Mouse (Mus musculus) kidney, embryonic 15.5 days (tissue): ENCODE results near the gene Lemd2. TPM values are rescaled to one million over a fixed set of nuclear protein-coding genes. Genes with fewer than 3 reads are reported as not detected.
"Not testable (repeated sequence)": the region's sequence is repeated elsewhere in the genome, so short reads cannot be mapped to it uniquely, and the experiment has no call there.

Experiments
- ATAC-seq: fragments of 200-750 bp; cut with Nextera tagmentation; replicated peaks from 2 replicates; pipeline ENCODE4 v1.8.0; 2017; ENCODE audit warnings: moderate TSS enrichment; ENCODE audit not compliant: low FRiP score
- H3K27ac ChIP-seq: fragments of 300-500 bp; sonication (generic); 2 replicates; pipeline ENCODE4 v1.5.1; 2015; ENCODE audit warnings: mild to moderate bottlenecking, inconsistent platforms
- H3K27me3 ChIP-seq: fragments of 300-500 bp; sonication (generic); 2 replicates; pipeline ENCODE4 v1.6.1; 2015; ENCODE audit warnings: inconsistent platforms
- H3K36me3 ChIP-seq: fragments of 300-500 bp; sonication (generic); 2 replicates; pipeline ENCODE4 v1.6.1; 2015; ENCODE audit warnings: inconsistent platforms
- H3K4me1 ChIP-seq: fragments of 300-500 bp; sonication (generic); 2 replicates; pipeline ENCODE4 v1.6.1; 2015; ENCODE audit warnings: inconsistent platforms
- H3K4me2 ChIP-seq: fragments of 300-500 bp; sonication (generic); 2 replicates; pipeline ENCODE4 v1.6.1; 2015; ENCODE audit warnings: moderate library complexity, mild to moderate bottlenecking, inconsistent platforms
- H3K4me3 ChIP-seq: fragments of 300-500 bp; sonication (generic); replicated peaks from 2 replicates; pipeline ENCODE4 v1.5.1; 2015; ENCODE audit warnings: mild to moderate bottlenecking, inconsistent platforms
- H3K9ac ChIP-seq: fragments of 300-500 bp; sonication (generic); 2 replicates; pipeline ENCODE4 v1.6.1; 2015; ENCODE audit warnings: mild to moderate bottlenecking, inconsistent platforms
- H3K9me3 ChIP-seq: fragments of 300-500 bp; sonication (generic); replicated peaks from 2 replicates; pipeline ENCODE4 v1.6.1; 2016; ENCODE audit warnings: inconsistent platforms
- WGBS: fragments of 180-500 bp; shearing (Covaris S2); methylation state at CpG from one replicate; pipeline ENCODE4 v1.1.7; 2015; ENCODE audit warnings: mixed read lengths; 5-methylcytosine and 5-hydroxymethylcytosine counted together
- polyA plus RNA-seq: library from polyadenylated mRNA; unstranded; fragments of >200 nt; fragmentation: Nextera tagmentation; extraction: Ambion mirVana; gene quantifications from 2 replicates; pipeline ENCODE4 v1.2.1, GENCODE M21; 2015

Gene Lemd2
- polyA plus RNA-seq, 1 experiment from 2014 or later, result 16.7 TPM

GRCm38 (mm10) chr17:27238637-27239036 lies 34.4 kb upstream of the Lemd2 start:
- Histone ChIP-seq H3K4me1 (0 out of 2 replicates have a peak, but pooled peaks cover 10% of the 10 kb centered on the region), H3K9ac (no peak overlapping the region), H3K27me3 (no peaks in the 10 kb centered on the region), H3K27ac (no peak overlapping the region), H3K4me3 (no peak overlapping the region), H3K9me3 (no peaks in the 10 kb centered on the region), H3K36me3 (no peaks in the 10 kb centered on the region), H3K4me2 (no peak overlapping the region)
- 40% methylated on average over 8 of the region's 8 CpGs for WGBS
- ATAC-seq, result no peak

DNA sequence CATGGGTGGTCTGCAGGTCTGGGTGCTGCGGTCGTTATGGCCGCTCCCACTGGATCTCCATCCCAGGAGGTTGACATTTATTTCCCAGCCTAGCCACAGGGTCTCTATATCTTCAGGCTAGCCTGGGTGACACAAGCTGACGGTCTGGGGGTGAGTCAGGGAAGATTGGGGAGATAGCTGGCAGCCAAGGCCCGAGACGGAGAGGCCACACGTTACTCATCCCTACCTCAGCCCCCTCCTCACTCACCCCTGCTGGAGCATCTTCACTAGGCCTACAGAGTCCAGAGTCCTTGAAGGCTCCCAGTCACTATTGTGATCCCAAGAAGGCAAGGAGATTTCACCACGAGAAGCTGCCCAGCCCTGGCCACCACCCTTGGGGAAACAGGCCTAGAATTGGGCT lies 33.5 kb upstream of the Lemd2 start:
- WGBS, result 71% methylated on average over 8 of the region's 8 CpGs
- Histone ChIP-seq H3K27me3 (0 out of 2 replicates have a peak, but pooled peaks cover 2% of the 10 kb centered on the region), H3K9ac (no peak overlapping the region), H3K4me2 (no peak overlapping the region), H3K4me3 (no peak overlapping the region), H3K4me1 (0 out of 2 replicates have a peak, but pooled peaks cover 9% of the 10 kb centered on the region), H3K36me3 (no peaks in the 10 kb centered on the region), H3K27ac (no peak overlapping the region), H3K9me3 (no peaks in the 10 kb centered on the region)
- no peak for ATAC-seq

DNA sequence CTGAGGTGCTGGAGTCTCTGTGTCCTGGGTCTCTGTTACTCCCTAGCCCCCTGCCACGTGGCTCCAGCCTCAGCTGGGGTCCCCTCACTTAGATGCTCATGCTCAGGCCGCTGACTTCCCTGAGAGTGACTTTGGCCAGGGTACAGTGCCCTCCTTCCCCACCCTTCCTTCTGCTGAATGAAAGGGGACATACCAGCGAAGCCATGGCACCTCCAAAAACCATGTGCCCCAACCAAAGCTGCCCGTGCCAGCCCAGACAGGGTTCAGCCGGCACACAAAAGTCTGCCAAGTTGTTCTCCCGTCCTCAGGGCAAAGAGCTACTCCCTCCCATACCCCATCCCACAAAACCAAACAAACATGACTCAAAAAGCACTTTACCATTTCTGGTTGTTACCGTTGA lies 29.0 kb upstream of the Lemd2 start:
- ATAC-seq, result no peak

DNA sequence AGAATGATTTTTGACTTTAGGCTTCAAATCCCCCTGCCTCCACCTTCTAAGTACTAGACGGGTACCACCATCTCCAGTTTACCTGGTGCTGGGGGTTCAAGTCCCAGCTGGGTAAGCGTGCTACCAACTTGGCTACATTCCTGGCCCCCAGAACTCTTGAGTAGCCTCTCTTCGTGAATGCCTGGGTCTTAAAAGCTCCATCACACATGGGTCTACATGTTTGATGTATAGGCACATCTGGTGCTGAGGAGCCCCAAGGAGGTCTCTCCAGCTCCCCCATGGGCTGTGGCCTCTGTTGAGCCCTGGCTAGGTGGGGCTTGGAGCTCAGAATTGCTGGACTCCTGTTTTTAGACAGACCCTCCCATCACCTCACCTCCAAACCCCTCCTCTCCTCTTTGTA lies 27.9 kb upstream of the Lemd2 start:
- H3K27ac ChIP-seq, result no peak overlapping the region
- ATAC-seq, result no peak
- no peaks in the 10 kb centered on the region for H3K9me3 ChIP-seq
- H3K9ac ChIP-seq, result no peak overlapping the region
- H3K4me2 ChIP-seq, result no peak overlapping the region
- peaks cover 4% of the 10 kb centered on the region; the same call in 1 of the 2 replicates for H3K4me1 ChIP-seq
- no peak overlapping the region for H3K4me3 ChIP-seq
- no peaks in the 10 kb centered on the region for H3K36me3 ChIP-seq
- peaks cover 16% of the 10 kb centered on the region; the same call in 1 of the 2 replicates for H3K27me3 ChIP-seq
- WGBS, result 83% methylated on average over 3 of the region's 3 CpGs

More for the DNA sequence above, 29.0 kb upstream of the Lemd2 start:
- Histone ChIP-seq H3K4me2 (no peak overlapping the region), H3K9me3 (no peaks in the 10 kb centered on the region), H3K9ac (no peak overlapping the region), H3K27me3 (peaks cover 10% of the 10 kb centered on the region; the same call in 1 of the 2 replicates), H3K4me1 (peaks cover 4% of the 10 kb centered on the region; the same call in 1 of the 2 replicates), H3K36me3 (no peaks in the 10 kb centered on the region), H3K4me3 (no peak overlapping the region), H3K27ac (no peak overlapping the region)
- WGBS, result 77% methylated on average over 7 of the region's 7 CpGs

DNA sequence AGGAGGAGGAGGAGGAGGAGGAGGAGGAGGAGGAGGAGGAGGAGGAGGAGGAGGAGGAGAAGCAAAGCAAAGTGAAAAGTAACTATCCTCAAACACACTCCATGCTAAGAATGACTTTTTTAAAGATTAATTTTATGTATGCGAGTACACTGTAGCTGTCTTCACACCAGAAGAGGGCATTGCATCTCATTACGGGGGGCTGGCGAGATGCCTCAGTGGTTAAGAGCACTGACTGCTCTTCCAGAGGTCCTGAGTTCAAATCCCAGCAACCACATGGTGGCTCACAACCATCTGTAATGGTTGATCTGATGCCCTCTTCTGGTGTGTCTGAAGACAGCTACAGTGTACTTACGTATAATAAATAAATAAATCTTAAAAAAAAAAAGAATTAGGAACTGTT lies 27.3 kb upstream of the Lemd2 start:
- not testable (repeated sequence) for H3K9ac ChIP-seq, H3K4me3 ChIP-seq, H3K36me3 ChIP-seq, ATAC-seq, H3K4me2 ChIP-seq, H3K4me1 ChIP-seq, H3K27ac ChIP-seq, H3K9me3 ChIP-seq
- peaks cover 16% of the 10 kb centered on the region for H3K27me3 ChIP-seq
- WGBS, result 87% methylated on average over 4 of the region's 4 CpGs

DNA sequence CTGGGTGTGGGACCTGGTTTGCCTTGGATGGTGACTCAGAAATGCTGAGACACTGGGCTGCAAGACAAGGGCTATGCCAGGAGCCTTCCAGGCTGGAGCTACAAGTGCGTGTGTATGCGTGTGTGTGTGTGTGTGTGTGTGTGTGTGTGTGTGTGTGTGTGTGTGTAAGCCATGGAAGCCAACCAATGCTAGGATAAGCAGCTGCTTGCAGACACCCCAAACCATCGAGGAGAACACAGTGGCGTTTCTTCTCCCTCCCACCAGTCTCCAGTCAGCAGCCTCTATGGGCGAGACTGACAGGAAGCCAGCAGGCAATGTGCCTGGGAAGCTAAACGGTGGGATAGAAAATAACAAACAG lies 26.9 kb upstream of the Lemd2 start:
- Histone ChIP-seq H3K4me2 (no peak overlapping the region), H3K9me3 (no peaks in the 10 kb centered on the region), H3K27me3 (peaks cover 16% of the 10 kb centered on the region), H3K36me3 (no peaks in the 10 kb centered on the region), H3K9ac (no peak overlapping the region), H3K4me1 (peaks cover 7% of the 10 kb centered on the region; the same call in 1 of the 2 replicates), H3K27ac (no peak overlapping the region), H3K4me3 (no peak overlapping the region)
- WGBS, result 58% methylated on average over 6 of the region's 6 CpGs
- no peak for ATAC-seq

GRCm38 (mm10) chr17:27230455-27231145 lies 26.3 kb upstream of the Lemd2 start:
- Histone ChIP-seq H3K27me3 (peaks cover 16% of the 10 kb centered on the region), H3K9me3 (no peaks in the 10 kb centered on the region), H3K4me1 (peaks cover 7% of the 10 kb centered on the region; the same call in 1 of the 2 replicates), H3K9ac (no peak overlapping the region), H3K27ac (no peak overlapping the region), H3K4me2 (no peak overlapping the region), H3K4me3 (no peak overlapping the region), H3K36me3 (no peaks in the 10 kb centered on the region)
- ATAC-seq, result no peak
- 49% methylated on average over 8 of the region's 8 CpGs for WGBS

DNA sequence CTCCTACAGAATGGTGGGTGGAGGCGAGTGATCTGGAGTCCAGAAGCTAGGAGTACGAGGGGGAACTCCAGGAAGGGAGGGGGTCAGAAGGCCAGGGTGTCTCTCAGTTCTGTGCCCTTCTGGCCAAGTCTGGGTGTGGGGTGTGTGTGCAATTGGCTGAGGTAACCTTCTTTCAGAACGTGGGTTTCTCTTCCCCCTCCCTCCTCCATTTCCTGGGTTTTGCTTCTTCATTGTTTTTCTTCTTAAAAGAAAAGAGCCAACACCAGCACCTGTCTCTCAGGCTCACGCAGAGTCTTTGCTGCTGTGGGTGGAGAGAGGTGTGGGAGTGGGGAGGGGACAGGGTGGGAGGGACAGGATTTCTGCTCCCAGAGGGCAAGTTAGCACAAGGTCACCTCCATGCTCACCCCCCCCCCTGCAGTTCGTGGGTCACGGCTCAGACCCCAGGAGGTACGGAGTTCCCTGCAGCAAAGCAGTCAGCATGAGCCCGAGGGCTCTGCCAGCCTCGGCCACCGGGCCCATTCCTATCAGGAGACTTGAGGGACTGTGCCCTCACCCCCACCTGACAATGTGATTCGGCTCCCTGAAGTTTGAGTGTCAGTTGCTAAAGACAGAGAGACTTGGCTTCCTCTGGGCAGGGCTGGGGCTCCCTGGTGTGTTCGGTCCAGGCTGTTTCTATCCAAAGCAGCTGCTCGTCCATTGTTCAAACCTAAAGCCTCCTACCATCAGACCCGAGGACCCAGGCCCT lies 25.6 kb upstream of the Lemd2 start:
- no peak overlapping the region for H3K9ac ChIP-seq
- no peak for ATAC-seq
- H3K27me3 ChIP-seq, result peaks cover 16% of the 10 kb centered on the region
- no peak overlapping the region for H3K4me2 ChIP-seq
- H3K4me1 ChIP-seq, result peaks cover 7% of the 10 kb centered on the region; the same call in 1 of the 2 replicates
- H3K27ac ChIP-seq, result no peak overlapping the region
- 19% methylated on average over 14 of the region's 14 CpGs for WGBS
- no peaks in the 10 kb centered on the region for H3K36me3 ChIP-seq
- no peaks in the 10 kb centered on the region for H3K9me3 ChIP-seq
- no peak overlapping the region for H3K4me3 ChIP-seq

- no peak for ATAC-seq
- WGBS, result 21% methylated on average over 11 of the region's 11 CpGs
- no peak overlapping the region for H3K4me3 ChIP-seq
- no peak overlapping the region for H3K27ac ChIP-seq
- H3K36me3 ChIP-seq, result no peaks in the 10 kb centered on the region
- H3K9me3 ChIP-seq, result no peaks in the 10 kb centered on the region
- H3K4me2 ChIP-seq, result no peak overlapping the region
- peaks cover 7% of the 10 kb centered on the region; the same call in 1 of the 2 replicates for H3K4me1 ChIP-seq
- H3K9ac ChIP-seq, result no peak overlapping the region
- H3K27me3 ChIP-seq, result peaks cover 16% of the 10 kb centered on the region
These were observed 24.1 kb upstream of the Lemd2 start for GRCm38 (mm10) chr17:27228216-27228915.

- 66% methylated on average over 7 of the region's 7 CpGs for WGBS
- Histone ChIP-seq H3K4me1 (peaks cover 7% of the 10 kb centered on the region; the same call in 1 of the 2 replicates), H3K27me3 (peaks cover 9% of the 10 kb centered on the region), H3K4me3 (no peak overlapping the region), H3K9ac (no peak overlapping the region), H3K4me2 (no peak overlapping the region), H3K27ac (no peak overlapping the region), H3K9me3 (no peaks in the 10 kb centered on the region), H3K36me3 (no peaks in the 10 kb centered on the region)
- no peak for ATAC-seq
These were observed 23.0 kb upstream of the Lemd2 start for GRCm38 (mm10) chr17:27227258-27227657.

DNA sequence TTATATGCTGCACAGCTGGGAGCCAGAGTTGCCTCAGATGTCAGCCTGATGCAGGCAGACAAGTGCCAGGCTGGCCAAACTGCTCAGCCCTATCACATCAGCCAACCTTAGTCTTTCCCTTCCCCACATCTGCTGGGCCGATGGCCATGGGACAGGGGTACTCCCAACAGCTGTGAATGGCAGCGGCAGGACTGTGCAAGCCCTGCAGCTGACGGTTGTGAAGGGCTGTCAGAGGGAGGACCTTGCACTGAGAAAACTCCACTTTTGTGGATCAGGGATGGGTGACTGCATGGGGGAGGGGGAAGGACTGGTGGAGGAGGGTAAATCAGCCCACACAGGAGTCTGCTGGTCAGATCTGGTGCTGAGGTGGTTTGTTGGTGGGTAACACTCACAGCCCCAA lies 22.4 kb upstream of the Lemd2 start:
- peaks cover 6% of the 10 kb centered on the region for H3K27me3 ChIP-seq
- H3K9ac ChIP-seq, result no peak overlapping the region
- no peak overlapping the region for H3K4me2 ChIP-seq
- peaks cover 7% of the 10 kb centered on the region; the same call in 1 of the 2 replicates for H3K4me1 ChIP-seq
- H3K9me3 ChIP-seq, result no peaks in the 10 kb centered on the region
- no peak overlapping the region for H3K27ac ChIP-seq
- 40% methylated on average over 3 of the region's 3 CpGs for WGBS
- ATAC-seq, result no peak
- H3K36me3 ChIP-seq, result no peaks in the 10 kb centered on the region
- no peak overlapping the region for H3K4me3 ChIP-seq

GRCm38 (mm10) chr17:27225801-27226200 lies 21.5 kb upstream of the Lemd2 start:
- Histone ChIP-seq H3K36me3 (no peaks in the 10 kb centered on the region), H3K27me3 (peaks cover 6% of the 10 kb centered on the region), H3K4me3 (no peak overlapping the region), H3K4me1 (peaks cover 7% of the 10 kb centered on the region; the same call in 1 of the 2 replicates), H3K9ac (no peak overlapping the region), H3K4me2 (no peak overlapping the region), H3K27ac (no peak overlapping the region), H3K9me3 (no peaks in the 10 kb centered on the region)
- WGBS, result 83% methylated on average over 10 of the region's 10 CpGs
- no peak for ATAC-seq
